Mouse (Mus musculus) thymus, adult 18-20 months (tissue): ENCODE measurements around the gene Psmc5.
A peak's percentile ranks its signal among the peaks of the same experiment; 100 is the strongest.

Experiments
- DNase-seq, 2 experiments: peaks; one replicate each; pipeline ENCODE4 v3.0.0; 2022; ENCODE audit warnings: mixed read lengths in 2 of 2

Gene Psmc5

DNA sequence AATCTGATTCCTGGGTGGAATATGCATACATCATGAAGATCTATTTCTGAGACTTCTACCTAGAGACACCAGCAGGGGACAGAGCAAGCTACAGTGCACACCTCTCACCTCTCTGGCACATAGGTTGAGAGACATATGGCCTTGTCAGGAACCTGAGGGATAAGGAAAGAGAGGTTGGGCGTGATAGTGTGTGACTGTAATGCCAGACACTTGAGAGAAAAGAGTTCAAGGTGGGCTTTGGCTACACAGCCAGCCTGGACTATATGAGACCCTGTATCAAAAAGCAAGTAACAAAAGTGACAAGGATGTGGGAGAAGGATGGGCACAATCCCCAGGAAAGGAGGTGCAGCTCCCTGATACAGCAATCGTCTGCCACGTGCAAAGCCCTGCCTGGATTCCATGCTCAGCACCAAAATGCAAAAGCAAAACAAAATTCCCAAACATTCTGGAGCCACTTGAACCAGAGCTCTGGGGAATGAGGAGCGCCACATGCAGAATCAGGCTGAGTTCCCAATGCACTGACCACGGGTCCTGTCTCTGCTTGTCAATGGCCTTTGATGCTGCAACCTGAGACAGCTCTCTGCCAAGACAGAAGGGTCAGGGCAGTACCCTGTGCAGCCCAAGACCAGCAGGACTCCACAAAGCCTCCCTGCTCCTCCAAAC lies 15.3 kb downstream of the Psmc5 start:
- DNase-seq, result no peak

DNA sequence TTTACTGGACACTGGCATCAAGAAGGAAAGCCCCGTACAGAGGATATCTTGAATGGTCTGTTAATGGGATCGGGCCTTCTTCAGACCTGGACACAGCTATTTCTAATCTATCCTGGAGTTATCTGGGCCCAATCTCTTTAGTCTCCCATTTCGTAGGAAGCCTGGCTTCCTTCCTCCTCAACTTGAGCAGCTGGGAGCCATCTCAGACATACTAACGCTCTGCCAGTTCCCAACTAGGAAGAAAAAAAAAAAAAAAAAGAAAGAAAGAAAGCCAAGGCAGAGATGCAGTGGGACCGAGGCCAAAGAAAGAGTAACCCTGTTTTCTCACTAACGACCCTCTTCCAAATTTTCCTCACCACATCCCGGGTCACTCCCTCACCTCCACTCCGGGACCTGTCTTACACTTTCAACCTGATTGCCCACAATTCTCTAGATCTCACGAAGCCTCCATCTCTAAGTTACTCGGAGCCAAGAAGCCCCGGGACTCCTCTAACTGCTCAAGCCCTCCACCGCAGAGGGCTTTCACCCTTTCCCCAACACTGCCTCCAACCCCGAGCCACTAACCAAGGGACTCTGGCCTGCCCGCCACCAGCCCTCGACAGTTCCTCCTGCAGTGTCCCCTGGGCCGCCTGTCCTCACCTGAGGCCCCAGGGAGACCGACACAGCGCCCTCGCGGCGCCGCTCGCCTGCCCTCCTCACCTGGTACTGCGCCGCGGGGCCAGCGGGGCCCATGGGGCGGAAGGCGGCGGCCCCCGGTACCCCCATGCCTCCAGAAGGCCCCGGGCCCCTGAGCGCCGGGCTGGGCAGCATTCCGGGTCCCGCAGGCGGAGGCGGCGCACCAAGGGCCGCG lies 16.1 kb downstream of the Psmc5 start:
- DNase-seq, result peak; percentile 40 to 48

DNA sequence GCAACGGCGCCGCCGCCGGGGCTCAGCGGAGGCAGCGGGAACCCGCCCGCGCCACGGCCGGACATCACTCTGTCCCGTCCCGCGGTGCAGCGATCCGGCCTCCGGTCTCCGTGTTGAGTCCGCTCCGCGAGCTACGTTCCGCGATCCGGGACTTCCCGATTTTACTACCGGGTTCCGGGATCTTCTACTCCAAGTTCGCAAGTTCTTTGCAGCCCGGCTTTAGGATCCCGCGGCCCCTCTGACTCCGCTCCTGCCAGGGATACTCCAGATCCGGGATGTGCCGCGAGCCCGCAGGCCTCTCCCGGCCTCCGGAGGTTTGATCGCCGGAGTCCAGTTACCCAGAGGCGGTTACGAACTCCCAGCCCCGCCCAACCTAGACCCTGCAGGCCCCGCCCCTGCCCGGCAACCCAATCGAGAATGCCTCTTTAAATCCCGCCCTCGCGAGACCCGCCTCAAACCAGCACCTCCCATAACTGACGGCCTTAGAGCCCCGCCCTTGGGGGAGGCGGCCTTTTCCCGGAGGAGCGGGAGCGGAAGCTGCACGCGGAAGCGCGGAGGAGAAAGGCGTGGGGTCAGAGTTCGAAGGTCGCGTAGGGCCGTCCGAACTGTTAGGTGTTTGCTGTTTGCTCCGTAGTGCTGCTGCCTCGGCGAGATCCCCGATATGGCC lies 16.8 kb downstream of the Psmc5 start, which contains the start of gene Smarcd2:
TSS of gene Smarcd2 (minus strand) at position 329 of the 667 bp plus-strand sequence.
- peak; percentile 99 for DNase-seq

DNA sequence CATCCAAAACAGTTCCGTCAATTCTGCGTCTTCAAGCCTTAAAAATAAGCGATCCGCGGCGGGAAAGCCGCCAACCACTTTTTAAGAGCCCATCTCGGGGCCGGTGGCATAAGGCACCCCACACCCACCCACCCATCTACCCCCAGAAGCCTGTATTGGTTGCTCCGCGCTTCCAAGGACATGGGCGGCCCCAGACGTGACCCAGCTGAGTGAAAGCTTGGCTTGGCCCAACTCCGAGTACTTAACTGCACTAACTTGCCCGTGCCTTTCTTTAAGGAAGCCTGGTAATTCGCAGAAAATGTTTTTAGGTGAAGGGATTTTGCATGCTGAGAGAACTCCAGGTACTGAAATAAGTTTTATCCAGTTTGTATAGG lies 17.3 kb downstream of the Psmc5 start:
- DNase-seq, result no peak

DNA sequence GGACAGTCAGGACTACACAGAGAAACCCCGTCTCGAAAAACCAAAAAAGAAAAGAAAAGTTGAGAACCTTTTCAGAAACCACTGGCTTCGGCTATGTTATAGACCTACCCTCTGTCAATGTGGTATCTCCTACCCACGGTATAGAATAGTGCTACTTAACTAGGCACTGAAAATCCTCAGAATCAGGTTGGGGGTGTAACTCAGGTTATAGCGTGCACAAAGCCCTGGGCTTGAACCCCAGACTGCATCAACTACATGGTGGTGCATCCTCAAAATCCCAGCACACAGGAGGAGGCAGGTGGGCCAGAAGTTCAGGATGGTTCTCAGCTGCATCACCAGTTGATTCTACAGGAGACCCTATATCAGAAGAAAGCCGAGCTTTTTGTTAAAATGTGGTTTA lies 17.9 kb downstream of the Psmc5 start:
- no peak for DNase-seq

DNA sequence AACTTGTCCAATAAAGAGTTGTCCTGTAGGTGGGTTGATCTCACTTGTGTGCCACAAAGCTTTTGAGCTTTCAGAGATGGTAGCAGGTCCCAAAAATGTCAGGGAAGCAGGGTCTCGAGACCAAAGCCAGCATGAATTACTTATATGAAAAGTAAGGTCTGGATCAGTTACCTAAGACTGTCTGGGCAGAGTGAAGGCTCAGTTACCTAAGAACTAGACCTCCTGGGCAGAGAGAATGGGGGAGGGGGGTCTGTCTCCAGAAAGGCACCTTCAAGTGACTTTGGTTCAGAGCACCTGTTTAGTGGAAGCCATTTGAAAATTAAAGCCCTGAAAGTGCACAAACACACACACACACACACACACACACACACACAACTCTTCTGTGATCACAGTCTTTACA lies 18.4 kb downstream of the Psmc5 start:
- DNase-seq, result no peak

DNA sequence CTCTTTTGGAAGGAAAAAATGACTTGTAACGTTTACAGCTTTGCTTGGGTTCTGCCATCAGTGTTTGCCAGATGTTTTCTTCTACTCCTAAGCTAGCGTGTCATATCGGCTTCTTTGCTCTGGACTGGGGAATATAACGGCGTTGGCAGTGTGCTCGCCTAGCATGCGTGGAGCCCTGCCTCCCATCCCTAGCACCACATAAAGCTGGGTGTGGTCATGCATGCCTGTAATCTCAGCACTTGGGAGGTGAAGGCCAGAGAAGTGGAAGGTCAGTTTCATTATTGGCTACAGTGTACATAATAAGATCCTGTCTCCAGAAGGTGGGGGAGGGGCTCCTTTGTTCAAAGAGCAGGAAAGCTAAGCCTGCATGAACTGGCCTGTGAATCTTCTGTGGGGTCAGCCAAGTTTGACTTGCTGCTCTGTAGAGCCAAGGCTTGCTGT lies 19.0 kb downstream of the Psmc5 start:
- no peak for DNase-seq

DNA sequence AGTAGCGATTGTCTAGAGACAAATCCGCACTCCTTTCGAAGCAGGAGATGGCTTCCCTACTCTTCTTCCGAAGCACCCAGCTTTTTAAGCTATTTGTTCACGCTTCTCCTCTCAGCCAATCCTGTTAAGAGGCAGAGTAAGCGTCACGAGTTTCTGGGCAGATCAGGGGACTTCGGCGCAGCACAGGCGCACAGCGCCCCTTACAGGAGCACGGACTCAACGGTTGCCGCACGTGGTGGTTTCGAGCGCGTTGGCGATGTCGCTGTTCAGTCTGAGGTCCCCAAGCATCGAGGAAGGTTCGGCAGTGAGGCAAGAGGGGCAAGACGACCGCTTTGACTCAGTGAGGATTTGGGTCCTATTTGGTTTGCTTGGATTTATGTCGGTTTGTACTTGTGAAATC lies 20.5 kb downstream of the Psmc5 start, which contains the start of gene Tcam1:
TSS of gene Tcam1 (plus strand) at position 219 of the 400 bp plus-strand sequence.
- peak; percentile 82 to 83 for DNase-seq

DNA sequence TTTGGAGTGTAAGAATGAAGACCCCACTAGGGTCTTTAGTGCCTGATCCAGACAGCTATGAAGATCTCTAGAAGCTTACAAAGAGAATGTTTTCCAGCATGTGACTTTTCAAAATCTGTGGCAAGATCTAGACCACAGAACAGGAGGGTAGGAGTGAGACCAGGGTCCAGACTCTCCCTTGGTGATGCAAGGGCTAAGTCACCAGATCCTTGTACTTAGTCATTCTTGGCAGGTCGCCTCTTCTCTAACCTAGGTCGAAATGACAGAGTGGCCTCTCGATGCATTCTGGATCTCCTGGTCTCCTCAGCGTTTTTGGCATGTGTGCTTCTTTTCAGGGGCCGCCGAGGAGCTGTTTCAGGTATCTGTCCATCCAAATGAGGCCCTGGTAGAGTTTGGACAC lies 26.5 kb downstream of the Psmc5 start:
- DNase-seq, result no peak

DNA sequence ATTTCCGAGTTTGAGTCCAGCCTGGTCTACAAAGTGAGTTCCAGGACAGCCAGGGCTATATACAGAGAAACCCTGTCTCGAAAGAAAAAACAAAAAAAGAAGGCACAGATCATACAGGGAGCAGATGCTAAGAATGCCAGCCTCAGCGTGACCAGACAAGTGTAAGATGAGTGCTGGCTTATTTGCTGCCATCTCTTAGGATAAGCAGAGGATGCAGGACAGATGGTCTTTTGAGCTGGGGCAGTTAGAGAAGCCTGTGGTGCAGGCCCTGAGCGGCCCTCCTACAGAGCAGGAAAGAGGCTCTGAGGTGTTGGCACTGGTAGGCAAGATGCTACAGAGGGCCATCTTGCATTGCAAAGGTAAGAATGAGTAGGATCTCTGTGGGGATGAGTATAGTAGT lies 27.4 kb downstream of the Psmc5 start:
- DNase-seq, result no peak

DNA sequence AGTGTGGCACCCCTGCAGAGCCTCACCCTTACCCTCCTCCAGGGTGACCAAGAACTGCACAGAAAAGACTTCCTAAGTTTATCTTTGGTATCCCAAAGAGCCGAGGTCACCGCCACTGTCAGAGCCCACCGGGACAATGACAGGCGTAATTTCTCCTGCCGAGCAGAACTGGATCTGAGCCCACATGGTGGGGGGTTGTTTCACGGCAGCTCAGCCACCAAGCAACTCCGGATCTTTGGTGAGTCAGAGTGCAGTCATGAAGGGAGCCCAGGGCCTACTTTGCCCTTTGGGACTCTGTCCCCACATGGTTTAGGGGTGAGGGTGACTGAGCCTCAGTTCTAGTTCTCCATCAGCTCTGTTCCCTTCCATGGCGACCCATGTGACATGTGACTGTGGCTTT lies 28.2 kb downstream of the Psmc5 start:
- DNase-seq, result no peak

DNA sequence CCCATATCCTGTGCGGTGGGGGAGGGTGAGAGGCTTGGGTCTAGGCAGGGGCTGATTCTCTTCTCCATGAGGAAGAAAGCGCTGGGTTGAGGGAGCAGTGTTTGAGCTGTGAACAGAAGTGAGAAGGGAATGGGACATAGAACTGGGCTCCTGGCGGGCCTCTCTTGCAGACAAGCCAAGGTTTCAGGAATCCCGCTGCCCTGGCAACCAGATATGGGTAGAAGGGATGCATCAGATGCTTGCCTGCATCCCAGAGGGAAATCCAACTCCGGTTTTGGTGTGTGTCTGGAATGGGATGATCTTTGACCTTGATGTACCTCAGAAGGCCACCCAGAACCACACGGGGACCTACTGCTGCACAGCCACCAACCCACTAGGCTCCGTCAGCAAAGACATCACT lies 30.3 kb downstream of the Psmc5 start:
- DNase-seq, result no peak

DNA sequence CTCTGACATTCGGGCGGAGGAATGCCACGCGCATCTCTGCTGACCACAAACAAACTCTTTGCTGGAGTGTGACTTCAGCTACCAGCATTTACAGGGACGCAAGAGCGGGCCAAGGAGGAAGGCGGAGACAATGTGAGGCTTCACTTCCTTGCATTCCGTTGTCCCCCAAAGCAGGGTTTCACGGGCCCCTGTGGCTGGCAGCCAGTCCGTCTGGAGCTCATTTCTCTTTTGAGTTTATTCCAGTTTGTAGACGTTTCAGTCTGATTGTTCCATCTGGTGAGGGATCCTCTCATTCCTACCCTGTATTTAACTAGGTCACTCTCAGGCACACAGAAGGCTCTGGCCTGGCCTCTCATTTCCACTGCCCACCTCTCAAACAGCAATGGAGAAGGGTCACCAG lies 31.0 kb downstream of the Psmc5 start:
- DNase-seq, result no peak

DNA sequence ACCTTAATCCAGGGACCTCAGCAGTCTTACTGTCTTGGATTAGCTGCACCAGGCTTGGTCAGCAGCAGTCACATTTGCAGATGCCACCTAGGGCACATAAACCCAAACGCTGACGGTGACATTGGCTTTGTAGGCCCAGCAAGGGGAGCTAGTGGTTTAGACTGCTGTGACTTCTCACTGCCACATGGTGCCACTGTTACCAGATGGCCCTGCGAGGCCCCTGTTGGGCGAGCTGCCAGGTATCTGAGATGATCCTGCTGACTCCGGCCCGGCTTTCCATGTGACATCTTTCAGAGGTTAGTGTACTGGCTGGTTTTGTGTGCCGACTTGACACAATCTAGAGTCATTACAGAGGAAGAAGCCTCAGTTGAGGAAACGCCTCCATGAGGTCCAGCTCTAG lies 33.4 kb downstream of the Psmc5 start:
- DNase-seq, result no peak

DNA sequence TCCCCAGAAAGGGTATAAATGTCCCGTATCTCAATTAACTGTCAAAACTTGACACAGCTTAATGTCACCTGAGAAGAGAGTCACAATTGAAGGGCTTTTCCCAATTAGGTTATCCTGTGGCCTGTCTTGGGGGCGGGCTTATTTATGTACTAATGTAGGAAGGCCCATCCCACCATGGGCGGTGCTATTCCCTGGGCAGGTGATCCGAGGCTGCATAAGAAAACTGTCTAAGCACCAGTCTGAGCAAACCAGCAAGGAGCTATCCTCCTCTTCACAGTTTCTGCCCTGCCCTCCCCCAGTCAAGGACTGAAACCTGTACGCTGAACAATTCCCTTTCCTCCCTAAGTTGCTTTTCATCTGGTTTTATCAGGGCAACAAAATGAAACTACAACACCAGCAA lies 34.4 kb downstream of the Psmc5 start:
- no peak for DNase-seq

DNA sequence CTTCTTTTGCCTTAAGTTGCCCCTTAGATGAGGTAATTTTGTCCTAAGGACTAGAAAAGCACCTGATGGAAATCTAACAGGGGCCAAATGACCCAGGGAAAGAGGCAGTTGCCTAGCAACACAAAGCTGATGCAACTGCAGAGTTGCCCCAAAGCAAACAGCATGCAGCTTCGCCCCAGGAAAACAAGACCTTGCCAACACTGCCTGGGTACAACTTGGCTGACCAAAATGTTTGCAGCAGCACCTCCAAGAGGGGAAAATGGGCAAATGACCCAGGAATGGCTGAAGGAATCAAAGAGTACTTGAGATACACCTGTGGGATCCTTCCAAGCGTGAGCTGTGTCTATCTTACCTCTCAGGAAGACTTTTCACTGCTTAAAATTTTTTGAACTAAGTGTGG lies 35.9 kb downstream of the Psmc5 start:
- DNase-seq, result no peak

DNA sequence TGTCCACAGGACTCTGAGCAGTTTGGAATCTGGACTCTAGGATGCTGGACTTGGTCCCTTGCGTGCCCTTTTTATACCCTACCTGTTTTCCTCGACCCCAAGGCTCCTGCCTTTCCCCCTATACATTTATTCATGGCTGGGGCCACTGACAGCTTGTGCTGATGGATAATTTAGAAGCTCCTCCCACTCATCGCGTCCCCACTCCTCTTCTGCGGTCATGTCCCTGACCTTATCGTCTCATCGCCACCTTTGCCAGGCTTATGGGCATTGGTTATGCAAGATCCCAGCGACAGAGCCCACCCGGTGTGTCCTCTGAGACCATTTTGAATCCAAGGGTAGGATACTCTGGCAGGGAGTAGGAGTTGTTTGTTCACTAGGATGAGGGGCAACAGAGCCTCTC lies 45.8 kb downstream of the Psmc5 start, which contains the start of gene Gh:
TSS of gene Gh (minus strand) at position 101 of the 400 bp plus-strand sequence.
- DNase-seq, result no peak

DNA sequence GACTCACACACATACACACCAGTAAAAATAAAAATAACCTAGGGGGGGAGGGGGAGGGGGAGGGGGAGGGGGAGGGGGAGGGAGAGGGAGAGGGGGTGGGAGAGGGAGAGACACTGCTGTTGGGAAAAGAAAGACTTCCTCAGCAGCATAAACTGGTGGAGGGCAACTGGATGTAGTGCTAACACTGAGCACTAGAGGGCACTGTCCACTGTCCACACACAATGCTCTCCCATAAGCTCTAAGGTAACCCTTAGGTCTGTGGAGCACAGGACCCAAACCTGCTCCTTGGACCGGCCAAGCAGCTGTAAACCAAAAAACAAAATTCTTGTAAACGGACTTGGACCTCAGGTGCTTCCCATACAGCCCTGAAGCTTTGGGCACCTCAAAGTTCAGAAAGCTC lies 46.7 kb downstream of the Psmc5 start:
- no peak for DNase-seq

DNA sequence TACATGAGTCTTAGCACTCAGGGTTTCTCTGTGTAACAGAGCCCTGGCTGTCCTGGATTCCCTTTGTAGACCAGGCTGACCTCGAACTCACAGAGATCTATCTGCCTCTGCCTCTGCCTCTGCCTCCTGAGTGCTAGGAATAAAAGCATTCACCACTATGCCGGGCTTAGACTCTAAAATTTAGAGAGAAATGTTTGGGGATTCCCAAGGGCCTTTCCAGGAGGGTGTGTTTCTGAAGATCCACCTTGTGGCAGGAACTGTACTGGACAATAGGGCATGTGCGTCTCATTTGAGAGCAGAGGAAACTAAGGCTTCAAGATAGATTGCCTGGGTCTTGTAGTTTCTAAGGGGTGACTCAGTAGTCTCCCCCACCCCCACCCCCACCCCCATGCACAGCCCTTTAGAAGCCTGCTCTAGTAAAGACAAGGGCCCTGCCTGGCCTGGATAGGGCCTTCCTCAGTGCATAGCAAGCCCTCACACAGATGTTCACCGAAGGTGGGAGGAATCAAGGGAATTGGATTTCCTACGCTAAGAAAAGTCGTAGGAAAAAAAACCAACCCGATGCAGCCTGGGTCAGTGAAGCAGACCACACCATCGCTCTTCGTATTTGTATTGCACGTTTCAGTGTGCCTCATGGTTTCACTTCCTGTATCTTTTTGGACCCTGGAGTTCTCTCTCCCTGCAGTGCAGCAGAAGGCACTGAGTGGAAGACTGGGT lies 49.6 kb downstream of the Psmc5 start:
- DNase-seq, result no peak

DNA sequence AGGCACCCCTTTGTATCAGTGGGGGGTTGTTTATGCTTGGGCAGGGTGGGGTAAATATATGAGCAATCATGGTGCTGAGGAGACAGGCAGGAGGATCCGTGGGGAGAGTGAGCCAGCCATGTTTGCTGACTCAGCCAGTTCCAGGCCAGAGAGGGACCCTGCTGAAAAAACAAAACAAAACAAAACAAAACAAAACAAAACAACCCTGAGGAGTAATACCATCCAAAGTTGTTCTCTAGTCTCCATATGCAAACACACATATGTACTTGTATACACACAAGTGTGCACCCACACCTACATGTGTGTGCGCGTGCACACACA lies 50.1 kb downstream of the Psmc5 start:
- DNase-seq, result no peak

DNA sequence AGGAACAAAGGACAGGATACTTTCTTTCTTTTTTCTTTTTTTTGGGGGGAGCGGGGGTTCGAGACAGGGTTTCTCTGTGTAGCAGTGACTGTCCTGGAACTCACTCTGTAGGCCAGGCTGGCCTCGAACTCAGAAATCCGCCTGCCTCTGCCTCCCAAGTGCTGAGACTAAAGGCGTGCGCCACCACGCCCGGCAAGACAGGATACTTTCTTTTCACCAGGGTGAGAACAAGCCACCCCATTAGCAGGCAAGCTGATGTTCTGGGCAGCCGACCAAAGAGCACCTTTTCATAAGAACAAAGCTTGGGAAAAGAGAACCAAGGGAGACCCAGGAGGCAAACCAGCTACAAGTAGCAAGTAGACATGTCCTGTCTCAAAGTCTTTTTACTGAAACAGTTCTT lies 50.8 kb downstream of the Psmc5 start:
- no peak for DNase-seq

DNA sequence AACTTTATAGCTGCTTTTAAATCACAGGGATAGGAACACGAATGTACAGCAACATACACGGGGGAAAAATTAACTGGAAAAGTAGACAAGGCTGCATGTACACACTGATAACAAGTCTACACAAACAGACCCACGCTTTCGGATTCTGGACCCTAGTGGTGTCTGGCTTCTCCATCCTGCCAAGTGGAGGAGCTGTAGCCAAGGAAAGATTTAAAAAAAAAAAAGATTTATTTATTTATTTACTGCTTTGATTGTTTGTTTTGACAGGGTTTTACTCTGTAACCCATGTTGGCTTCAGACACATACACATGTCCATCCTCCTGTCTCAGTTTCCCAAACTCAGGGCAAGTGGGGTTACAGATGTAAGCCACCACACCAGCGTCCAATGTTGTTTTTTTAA lies 51.5 kb downstream of the Psmc5 start:
- DNase-seq, result no peak

DNA sequence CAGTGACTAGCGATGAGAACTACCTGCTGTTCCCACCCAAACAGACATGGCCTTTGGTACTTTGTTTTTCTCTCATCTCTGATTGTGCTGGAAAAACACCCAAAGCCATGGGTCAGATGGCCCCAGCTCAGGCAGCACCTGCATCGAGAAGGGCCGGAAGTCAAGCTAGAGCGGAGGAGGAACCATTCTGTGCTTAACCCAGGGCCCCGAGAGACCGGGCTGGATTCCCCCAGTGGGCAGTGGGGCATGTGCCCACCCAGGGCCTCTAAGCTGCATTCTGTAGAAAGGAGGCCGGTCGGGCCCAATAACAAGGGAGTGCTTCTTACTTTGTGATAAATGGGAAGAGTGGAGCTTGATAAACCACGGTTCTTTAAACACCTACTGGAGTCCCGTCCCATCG lies 52.2 kb downstream of the Psmc5 start:
- no peak for DNase-seq
